Mouse (Mus musculus) skeletal muscle tissue, adult 2 months (tissue): Measurements from ENCODE around the gene Il17d.

ENCODE experiments used
- DNase-seq: peaks from one replicate; pipeline ENCODE4 v3.0.0-alpha.2; 2012; ENCODE audit warnings: low read depth, low spot score

Gene Il17d

GRCm38 (mm10) chr14:57524671-57525387 is at the start of gene Il17d:
Il17d (plus strand) TSS chr14:57524777.
- DNase-seq = no peak

DNA sequence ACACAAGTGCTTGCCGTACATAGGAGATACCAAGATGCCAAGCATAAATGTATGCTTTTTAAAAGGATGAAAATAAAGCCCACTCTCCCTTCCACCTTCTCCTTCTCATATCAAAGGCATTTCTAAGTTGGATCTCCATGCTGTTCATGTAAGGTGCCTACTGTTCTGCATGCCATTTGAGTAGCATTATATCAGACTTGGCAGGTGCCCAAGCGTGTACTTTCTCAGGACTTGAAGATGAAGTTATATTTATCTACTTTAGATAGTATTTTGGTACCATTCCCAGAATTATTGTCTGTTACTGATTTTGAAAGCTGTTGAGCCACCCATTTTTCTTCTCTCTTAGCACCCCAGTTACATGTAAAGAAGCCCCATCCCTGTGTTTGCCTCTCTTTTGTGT is 49.5 kb upstream of the Il17d start:
- DNase-seq = no peak

- no peak for DNase-seq
These were observed 42.3 kb upstream of the Il17d start for GRCm38 (mm10) chr14:57482262-57482661.

DNA sequence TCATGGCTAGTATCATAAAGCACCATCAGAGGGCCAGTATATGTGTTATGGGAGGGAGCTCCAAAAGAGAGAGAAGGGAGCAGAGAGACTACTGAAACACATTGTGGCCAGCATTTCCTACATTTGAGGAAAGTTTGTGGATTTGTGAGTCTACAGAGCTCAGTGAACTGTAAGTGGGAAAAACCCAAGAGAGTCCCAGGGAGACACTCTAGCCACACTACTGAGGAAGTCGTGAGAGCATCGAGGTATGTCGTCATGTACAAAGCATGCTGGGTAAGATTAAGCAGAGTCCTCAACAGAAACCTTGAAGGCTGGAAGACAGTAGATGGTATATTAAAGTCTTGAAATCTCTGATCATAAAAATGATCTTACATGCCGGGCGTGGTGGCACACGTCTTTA is 40.4 kb upstream of the Il17d start:
- DNase-seq = no peak

DNA sequence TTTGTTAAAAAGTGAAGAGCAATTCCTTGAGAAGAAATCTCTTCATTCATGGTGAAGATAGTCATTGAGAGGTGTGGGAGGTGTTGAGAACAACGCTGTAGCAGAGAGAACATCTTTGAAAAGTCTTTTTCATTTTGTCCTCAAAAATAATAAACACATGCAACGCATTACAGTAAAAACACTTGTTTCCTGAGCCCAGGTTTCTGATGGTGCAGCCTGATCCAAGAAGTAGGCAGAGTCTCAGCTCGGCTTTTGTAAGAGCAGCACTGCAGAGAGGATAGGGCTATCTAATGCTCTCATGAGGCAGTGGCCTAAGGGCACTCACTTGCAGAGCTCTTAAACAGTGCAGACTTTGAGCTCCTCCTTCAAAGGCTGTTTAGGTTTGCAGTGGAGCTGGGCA is 34.9 kb upstream of the Il17d start:
- DNase-seq = no peak

GRCm38 (mm10) chr14:57493840-57494239 is 30.7 kb upstream of the Il17d start:
- no peak for DNase-seq

GRCm38 (mm10) chr14:57503729-57504128 is 20.8 kb upstream of the Il17d start:
- no peak for DNase-seq

- DNase-seq = no peak
These were observed 15.0 kb upstream of the Il17d start for GRCm38 (mm10) chr14:57509554-57509953.

- no peak for DNase-seq
These were observed 9.3 kb upstream of the Il17d start for GRCm38 (mm10) chr14:57515156-57515762.

- no peak for DNase-seq
These were observed 7.6 kb upstream of the Il17d start for GRCm38 (mm10) chr14:57517001-57517400.

GRCm38 (mm10) chr14:57523762-57524161 is 815 bp upstream of the Il17d start:
- DNase-seq = no peak

GRCm38 (mm10) chr14:57525388-57526049 is 942 bp downstream of the Il17d start:
- no peak for DNase-seq

DNA sequence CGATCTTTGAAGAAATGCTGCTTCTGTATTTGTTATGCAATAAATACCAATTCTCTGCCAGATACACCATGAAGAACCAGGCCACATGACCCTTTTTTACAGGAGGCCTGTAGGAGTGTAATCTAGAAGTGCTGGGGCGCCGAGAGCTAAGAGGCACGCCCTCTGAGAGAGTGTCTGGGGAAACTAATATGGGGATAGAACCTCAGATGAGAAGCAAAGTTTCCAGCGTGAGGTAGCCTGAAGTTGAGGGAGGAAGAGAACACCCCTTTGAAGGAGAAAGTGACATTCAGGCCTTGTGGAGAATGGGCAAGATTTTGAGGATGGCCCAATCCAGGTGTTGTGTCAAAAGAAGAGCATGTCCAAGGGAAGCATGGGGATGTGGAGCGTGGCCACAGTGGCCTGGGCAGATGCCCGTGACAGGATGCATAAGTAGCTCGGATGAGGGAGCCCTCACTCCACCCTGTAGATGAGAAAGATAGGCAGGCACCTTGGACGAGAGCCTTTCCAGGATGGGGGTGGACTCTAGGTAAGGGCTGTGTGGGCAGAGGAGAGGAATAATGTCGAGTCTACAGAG is 1.6 kb downstream of the Il17d start:
- DNase-seq = no peak

DNA sequence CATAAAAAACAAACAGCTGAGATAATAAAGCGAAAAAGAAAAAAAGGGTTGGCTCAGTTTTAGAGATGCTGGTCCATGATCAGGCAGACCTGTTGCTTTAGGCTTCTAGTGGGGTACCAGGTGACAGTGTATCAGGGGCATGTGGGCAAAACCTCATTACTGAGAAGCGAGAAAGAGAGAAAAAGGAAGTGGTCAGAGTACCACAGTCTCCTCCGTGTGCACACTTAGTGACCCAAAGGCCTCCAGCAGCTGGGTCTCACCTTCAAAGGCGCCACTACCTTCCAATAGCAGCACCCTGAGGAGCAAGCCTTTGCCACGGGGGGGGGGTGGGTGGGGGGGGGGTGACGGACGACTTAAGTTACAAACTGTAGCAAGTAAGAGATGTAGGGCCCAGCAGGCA is 2.5 kb downstream of the Il17d start:
- no peak for DNase-seq

- no peak for DNase-seq
These were observed 3.0 kb downstream of the Il17d start for GRCm38 (mm10) chr14:57527598-57527997.

DNA sequence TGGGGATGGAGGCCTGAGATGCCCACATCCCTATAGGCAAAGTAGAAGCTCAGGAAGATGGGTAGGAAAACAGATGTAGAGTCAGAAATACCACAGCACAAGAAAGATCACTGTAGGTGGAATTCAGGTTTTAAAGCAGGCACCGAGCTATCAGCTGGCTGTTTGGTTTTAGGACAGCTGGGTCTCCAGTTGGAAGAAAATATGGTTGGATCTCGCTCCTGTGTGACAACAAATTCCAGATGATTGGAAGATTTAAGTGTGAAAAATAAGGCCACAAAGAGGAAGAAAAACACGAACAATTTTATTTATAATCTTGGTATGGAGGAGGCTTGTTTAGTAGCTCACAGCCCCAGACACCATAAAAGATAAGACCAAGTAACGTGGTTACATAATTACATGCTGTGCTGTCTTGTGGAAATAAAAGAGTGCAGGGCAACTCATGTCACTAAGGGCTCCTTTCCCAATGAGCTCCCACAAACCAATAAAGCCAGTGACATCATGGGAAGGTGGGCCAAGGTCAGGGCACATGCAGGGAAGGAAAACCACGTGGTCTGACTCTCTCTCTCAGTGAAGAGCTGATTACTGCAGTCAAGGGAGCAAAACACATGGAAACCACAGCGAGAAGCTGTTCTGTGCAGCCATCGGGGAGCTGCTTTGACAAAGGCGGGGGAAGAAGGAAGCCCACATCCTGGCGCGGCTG is 4.7 kb downstream of the Il17d start:
- peak; percentile 73 for DNase-seq

DNA sequence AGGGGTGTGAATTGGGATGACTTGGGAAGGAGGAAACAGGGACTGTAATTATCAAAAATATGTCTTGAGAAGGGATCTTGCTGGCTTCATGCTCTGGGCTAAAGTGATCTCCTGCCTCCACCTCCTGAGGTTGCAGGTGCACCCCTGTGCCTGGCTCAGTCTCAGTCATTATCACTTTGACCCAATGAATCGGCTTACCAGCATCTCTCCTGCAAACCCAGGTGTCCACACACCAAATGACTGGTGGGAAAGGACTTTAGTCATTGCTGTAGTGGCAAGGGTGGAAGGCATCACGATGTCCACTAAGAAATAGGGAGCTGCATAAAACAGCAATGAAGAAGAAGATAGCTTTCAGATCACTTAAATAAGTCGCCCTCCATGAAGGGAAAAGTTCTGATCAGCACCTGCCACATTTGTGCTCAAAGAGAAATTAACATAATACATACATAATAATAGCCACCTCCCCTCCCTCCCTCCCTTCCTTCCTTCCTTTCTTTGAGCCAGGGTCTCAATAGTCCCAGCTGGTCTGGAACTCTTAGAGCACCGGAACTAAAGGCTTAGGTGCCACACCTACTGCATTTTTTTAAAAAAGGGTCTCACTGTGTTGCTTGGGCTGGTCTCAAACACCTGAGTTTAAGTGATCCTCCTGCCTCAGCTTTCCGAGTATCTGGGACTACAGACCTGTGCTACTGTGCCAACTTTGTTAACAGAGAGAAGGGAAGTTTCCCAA is 5.4 kb downstream of the Il17d start:
- DNase-seq = no peak

- no peak for DNase-seq
These were observed 8.0 kb downstream of the Il17d start for GRCm38 (mm10) chr14:57532577-57532976.

DNA sequence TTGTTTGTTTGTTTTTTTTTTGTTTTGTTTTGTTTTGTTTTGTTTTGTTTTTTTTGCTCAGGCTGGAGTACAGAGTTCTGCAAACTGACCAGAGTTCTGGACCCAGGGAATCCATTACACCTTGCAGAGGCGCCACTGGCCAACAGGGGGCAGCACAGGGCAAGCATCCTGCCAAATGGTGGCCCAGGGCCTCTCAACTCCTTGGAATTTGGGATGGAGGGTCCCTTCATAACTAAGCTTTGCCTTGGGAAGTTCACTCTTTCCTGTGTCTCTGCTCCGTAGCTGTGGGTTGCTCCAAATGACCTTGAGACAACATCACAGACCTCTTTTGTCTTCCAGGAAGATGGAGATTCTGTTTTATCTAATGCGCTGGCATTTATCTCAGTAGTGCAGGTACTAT is 8.6 kb downstream of the Il17d start:
- no peak for DNase-seq

- no peak for DNase-seq
These were observed 9.3 kb downstream of the Il17d start for GRCm38 (mm10) chr14:57533841-57534240.

- DNase-seq = peak; percentile 26
These were observed 9.8 kb downstream of the Il17d start for GRCm38 (mm10) chr14:57534346-57534745.
